Mouse (Mus musculus) layer of hippocampus, adult 18-20 months (tissue): ENCODE data around the gene Armh4. TPM values are rescaled to one million over a fixed set of nuclear protein-coding genes. Genes with fewer than 3 reads are reported as not detected.
"Not testable (repeated sequence)": the region's sequence is repeated elsewhere in the genome, so short reads cannot be mapped to it uniquely, and the experiment has no call there.

Experiments
- DNase-seq, 2 experiments: peaks; one replicate each; pipeline ENCODE4 v3.0.0; 2022; ENCODE audit warnings: low spot score in 2 of 2
- long read RNA-seq: library from polyadenylated mRNA; stranded (forward); transcript quantifications from one replicate; pipeline ENCODE4 v2.0.0, GENCODE M21; 2021
- total RNA-seq, 2 experiments: library from RNA; stranded (reverse); gene quantifications; 2 replicates each; pipeline ENCODE4 v1.2.3; 2021

Gene Armh4
- total RNA-seq = 10 to 100 TPM; 26.2 to 27.9 TPM
- long read RNA-seq, full-length matches to known transcripts = 52 of 54 reads
- long read RNA-seq, partial matches to known transcripts = 1 of 54 reads
- long read RNA-seq, other reads (novel, unspliced or antisense) = 1 of 54 reads

GRCm38 (mm10) chr14:49782715-49783531, at the start of gene Armh4:
Gene Armh4 (minus strand): TSS chr14:49783383.
- DNase-seq = peak; percentile 78 to 87

GRCm38 (mm10) chr14:49829192-49830171, 46.3 kb upstream of the Armh4 start:
- DNase-seq = no peak

DNA sequence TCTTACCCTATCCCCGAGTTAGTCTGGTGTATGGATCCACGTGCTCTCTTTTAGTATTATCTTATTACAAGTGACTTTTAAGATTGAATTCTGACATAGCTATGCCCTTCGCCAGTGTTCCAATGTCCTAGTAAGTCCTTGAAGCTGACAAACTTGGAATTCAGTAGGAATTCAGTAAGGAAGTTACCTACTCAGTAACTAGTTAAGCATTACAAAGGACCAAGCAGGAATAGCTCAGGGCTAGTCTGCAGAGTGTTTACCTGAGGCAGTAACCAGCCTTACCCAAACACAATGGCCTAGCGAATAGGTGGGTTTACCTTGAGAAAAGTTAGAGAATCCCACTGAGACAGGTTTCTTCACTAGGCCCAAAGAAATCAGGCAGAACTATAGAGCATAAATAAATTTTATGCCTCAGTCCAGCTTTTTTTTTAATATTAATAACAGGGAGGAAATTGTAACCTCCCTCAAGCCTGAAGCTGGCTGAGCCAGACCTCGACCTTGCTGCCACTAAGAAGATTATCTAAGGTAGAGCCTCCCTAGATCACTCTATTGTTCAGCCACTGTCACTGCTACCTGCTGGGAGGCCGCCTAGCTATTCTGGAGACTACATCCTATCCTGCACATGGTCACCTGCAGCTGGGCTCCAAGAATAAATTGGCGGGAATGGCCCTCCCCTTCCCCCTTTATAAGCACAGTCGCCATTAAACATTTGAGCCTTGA, 36.7 kb upstream of the Armh4 start:
- not testable (repeated sequence) for DNase-seq

GRCm38 (mm10) chr14:49818713-49819208, 35.6 kb upstream of the Armh4 start:
- not testable (repeated sequence) for DNase-seq

DNA sequence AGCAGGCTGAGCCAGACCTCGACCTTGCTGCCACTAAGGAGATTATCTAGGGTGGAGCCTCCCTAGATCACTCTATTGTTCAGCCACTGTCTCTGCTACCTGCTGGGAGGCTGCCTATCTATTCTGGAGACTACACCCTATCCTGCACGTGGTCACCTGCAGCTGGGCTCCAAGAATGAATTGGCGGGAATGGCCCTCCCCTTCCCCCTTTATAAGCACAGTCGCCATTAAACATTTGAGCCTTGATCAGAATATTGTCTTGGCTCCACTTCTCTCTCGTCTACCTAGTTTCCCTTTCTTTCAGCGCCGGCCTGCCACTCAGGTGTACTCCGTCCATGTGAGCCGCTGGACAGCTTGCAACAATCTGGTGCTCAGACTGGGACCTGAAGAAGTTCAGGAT, 29.8 kb upstream of the Armh4 start:
- DNase-seq = not testable (repeated sequence)

DNA sequence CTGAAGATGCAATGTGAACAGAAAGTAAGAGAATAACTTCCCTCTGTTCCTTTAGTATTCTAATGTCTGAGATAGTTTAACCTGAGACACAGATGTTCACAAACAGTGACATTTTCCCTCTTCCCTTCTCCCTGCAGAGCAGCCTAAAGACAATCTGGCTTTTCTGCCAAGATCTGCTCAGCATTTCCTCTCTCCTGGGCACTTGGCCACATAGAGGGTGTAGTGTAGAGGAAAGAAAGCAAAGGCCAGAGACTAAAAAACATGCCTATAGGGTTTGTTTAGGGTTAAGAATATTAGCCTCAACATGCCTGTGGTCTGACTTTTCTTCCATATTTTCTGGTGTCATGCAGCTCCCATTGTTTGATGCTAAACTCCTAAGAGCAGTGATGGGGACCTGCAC, 21.9 kb upstream of the Armh4 start:
- not testable (repeated sequence) for DNase-seq

DNA sequence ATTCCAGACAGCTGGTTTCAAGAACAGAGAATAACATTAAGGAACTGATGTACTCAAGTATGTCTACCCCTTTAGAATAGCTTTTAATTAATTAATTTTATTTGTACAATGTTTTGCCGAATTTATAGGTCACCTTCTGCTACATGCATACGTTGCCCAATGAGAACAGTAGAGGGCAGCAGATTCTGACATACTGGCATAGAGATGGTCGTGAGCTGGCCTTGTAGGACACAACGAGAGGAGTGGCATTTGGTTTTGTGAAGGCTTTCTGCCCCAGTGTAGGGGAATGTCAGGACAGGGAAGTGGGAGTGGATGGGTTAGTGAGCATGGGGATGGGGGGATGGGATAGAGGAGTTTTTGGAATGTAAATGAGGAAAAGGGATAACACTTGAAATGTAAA, 18.3 kb upstream of the Armh4 start:
- peak in 1 of 2 experiments; percentile 42 for DNase-seq

DNA sequence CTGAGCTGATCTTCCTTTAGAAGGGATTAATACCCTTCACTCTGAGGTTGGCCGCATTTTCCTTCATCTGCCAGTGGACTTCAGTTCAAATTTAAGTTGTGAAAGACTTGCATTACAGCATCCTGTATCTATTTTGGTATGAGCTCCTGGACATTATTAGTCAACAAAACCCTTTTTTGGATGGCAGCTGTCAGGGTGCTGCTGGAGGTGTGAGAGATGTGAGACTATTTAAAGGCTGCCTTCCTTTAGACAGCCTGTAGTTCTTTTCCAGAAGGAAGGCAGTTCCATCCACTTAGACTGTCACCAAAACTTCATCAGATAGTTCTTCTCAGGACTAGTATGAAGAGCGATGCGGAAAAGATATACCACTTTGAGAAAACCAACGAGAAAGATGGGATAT, 10.8 kb upstream of the Armh4 start:
- DNase-seq = no peak

GRCm38 (mm10) chr14:49790542-49790941, 7.4 kb upstream of the Armh4 start:
- no peak for DNase-seq

DNA sequence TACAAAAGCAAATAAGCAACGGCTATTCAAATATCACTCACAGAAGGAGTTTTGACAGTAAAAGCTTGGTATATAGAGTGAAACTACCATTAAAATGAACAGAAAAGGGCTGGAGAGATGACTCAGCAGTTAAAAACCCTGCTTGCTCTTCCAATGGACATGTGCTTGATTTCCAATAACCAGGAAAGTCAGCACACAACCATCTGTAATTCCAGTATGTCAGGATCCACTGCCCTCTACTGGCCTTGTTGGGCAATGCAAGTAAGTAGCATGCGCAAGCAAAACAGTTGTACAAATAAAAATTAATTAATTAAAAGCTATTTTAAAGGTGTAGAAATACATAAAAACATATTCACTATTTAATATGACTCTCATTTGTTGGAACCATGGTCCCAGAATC, 2.6 kb upstream of the Armh4 start:
- peak in 1 of 2 experiments; percentile 78 for DNase-seq

DNA sequence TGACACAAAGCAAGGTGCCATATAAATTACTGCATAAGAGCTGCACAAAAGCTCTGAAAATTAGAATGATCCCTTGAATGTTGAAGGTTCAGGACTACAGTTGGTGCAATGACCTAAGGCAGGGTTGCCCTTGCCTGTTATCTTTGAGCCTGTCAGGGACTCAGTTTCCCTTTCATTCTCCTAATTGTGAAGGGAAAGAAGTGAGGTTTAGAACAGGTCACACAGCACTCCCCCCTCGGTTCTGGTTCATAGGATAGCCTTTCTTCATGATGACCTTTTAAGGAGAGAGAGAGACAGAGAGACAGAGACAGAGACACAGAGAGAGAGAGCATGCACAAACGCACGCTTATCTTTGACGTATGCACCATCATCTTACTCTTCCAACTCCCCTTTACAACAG, 683 bp upstream of the Armh4 start:
- no peak for DNase-seq

DNA sequence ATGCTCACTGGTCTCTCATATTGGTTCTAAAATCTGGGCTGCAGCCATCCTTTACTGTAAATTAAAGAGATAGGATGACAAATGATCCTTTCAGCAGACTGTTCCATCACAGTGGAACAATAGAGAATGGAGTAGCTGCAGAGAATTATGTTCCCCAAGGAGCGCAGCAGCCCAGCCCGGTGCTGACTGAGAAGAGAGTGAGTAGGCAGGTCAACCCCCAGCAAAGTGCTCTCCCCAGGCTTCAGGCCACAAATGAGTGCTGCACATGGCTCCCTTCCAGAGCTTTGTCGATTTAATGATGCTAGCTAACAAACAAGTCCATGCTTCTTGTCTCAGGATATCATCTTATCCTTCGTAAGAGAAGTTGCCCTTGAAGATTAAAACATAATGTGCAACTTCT, 2.8 kb downstream of the Armh4 start:
- DNase-seq = no peak

DNA sequence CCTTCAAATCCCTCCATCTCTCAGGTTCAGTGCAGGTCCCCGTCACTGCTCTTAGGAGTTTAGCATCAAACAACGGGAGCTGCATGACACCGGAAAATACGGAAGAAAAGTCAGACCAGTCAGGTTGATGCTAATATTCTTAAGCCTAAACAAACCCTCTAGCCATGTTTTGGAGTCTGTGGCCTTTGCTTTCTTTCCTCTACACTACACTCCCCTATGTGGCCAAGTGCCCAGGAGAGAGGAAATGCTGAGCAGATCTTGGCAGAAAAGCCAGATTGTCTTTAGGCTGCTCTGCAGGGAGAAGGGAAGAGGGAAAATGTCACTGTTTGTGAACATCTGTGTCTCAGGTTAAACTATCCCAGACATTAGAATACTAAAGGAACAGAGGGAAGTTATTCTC, 5.6 kb downstream of the Armh4 start:
- DNase-seq = not testable (repeated sequence)

GRCm38 (mm10) chr14:49771746-49772145, 11.4 kb downstream of the Armh4 start:
- no peak for DNase-seq

DNA sequence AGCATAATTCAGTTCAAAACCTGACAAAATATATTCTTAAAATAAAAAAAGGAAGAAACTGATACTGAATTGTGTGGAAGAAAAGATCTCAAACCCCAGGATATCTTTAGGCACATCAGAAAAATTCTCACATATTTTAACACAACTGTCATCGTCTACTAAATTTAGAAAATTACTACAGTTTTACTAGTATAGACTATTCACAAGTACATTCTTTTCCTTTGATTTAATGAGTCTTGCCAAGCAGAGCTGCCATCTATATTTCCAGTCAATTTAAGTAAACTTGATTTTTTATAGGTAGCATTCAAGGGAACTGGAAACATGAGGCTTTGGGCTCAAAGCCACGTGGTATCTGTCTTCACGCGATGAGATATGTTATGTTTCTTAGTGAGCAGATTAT, 16.6 kb downstream of the Armh4 start:
- DNase-seq = no peak

- DNase-seq = peak in 1 of 2 experiments; percentile 25
These were observed 27.3 kb downstream of the Armh4 start for GRCm38 (mm10) chr14:49755845-49756244.

GRCm38 (mm10) chr14:49752614-49753013, 30.6 kb downstream of the Armh4 start:
- DNase-seq = no peak

DNA sequence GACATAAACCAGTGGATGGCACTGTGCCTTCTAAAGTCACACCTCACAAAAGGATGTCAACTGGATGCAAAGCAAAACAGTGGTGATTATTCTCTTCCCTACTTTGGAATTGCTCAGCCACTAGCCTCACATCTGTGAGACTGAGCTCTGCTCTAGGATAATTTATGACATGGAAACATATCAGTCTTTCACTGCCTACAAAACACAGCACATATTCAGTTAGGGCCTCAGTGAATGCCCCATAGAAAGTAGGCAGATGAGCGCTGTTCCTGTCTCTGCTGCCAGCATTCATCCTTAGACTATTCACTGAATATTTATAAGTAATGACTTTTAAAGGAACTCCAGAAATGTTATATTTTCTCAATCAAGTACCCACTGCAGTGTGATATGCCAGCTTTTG, 37.3 kb downstream of the Armh4 start:
- DNase-seq = no peak

DNA sequence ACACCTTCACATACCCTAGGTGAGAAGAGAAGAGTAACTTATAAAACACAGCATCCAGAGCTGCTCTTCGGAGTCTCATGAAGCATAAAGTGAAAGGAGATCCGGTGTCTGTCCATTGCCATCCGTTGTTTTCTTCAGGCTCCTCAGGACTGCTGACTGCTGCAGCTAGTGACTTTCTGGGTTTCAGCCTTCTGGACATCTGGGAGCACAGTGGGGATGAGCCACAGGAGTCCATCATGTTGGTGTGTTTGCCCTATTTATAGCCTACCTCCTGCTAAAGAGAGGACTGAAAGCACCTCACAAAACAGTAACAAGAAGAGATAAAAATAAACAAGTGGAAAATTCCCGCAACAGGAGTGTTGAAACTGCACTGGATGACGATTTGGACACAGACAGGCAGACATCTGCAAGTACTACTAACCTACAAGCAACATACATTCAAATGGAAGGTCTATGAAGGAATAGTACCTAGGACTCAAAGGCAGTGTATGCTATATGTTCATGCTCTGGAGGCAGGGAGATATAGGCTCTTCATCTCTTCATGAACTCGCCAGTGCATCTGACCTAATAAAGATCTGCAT, 39.1 kb downstream of the Armh4 start:
- DNase-seq = no peak

GRCm38 (mm10) chr14:49739328-49739727, 43.9 kb downstream of the Armh4 start:
- DNase-seq = no peak
